Mouse (Mus musculus) hindbrain, postnatal 0 days (tissue): ENCODE results near the gene Mrpl49. TPM values are rescaled to one million over a fixed set of nuclear protein-coding genes. Genes with fewer than 3 reads are reported as not detected.
A peak's percentile ranks its signal among the peaks of the same experiment; 100 is the strongest.

ENCODE experiments used
- ATAC-seq: fragments of 200-750 bp; cut with Nextera tagmentation; 2 replicates; pipeline ENCODE4 v1.8.0; 2017; ENCODE audit warnings: mild to moderate bottlenecking, moderate TSS enrichment, moderate library complexity
- DNase-seq: peaks from one replicate; pipeline ENCODE4 v3.0.0-alpha.2; 2015; ENCODE audit warnings: low spot score
- H3K27ac ChIP-seq: fragments of 300-500 bp; sonication (generic); 2 replicates; pipeline ENCODE4 v1.5.1; 2014; ENCODE audit warnings: mild to moderate bottlenecking
- H3K27me3 ChIP-seq: fragments of 300-500 bp; sonication (generic); 2 replicates; pipeline ENCODE4 v1.6.1; 2014; ENCODE audit warnings: low read length, mixed read lengths; ENCODE audit not compliant: insufficient read depth
- H3K36me3 ChIP-seq: fragments of 300-500 bp; sonication (generic); 2 replicates; pipeline ENCODE4 v1.6.1; 2014; ENCODE audit warnings: low read length, mixed read lengths; ENCODE audit not compliant: insufficient read depth
- H3K4me1 ChIP-seq: fragments of 300-500 bp; sonication (generic); 2 replicates; pipeline ENCODE4 v1.6.1; 2014; ENCODE audit warnings: antibody characterized with exemption, low read length, mixed read lengths; ENCODE audit not compliant: insufficient read depth
- H3K4me2 ChIP-seq: fragments of 300-500 bp; sonication (generic); 2 replicates; pipeline ENCODE4 v1.6.1; 2014; ENCODE audit warnings: low read depth, mild to moderate bottlenecking, low read length, moderate library complexity, mixed read lengths
- H3K4me3 ChIP-seq: fragments of 300-500 bp; sonication (generic); 2 replicates; pipeline ENCODE4 v1.5.1; 2014; ENCODE audit warnings: low read length
- H3K9ac ChIP-seq: fragments of 300-500 bp; sonication (generic); replicated peaks from 2 replicates; pipeline ENCODE4 v1.6.1; 2014; ENCODE audit warnings: mild to moderate bottlenecking, low read length, moderate library complexity, mixed read lengths
- H3K9me3 ChIP-seq: fragments of 300-500 bp; sonication (generic); 2 replicates; pipeline ENCODE4 v1.6.1; 2016; ENCODE audit warnings: low read length, mixed read lengths
- CTCF ChIP-seq: IDR thresholded peaks from 2 replicates; pipeline ENCODE4 v1.5.1; 2016; ENCODE audit warnings: antibody characterized with exemption, control low read depth, low read depth
- WGBS: fragments of 180-500 bp; shearing (Covaris S2); extraction: QIAGEN DNeasy Blood & Tissue Kit; methylation state at CpG from one replicate; pipeline ENCODE4 v1.1.7; 2014; 5-methylcytosine and 5-hydroxymethylcytosine counted together
- polyA plus RNA-seq: library from polyadenylated mRNA; unstranded; fragments of >200 nt; fragmentation: Nextera tagmentation; extraction: Ambion mirVana; gene quantifications from 2 replicates; pipeline ENCODE4 v1.2.1, GENCODE M21; 2015
- total RNA-seq: library from RNA; depleted of rRNA; stranded (reverse); fragments of >200 nt; gene quantifications from 2 replicates; pipeline ENCODE4 v1.2.3, GENCODE M21; 2014

Mrpl49 gene
- total and polyA plus RNA-seq, 2 experiments from 2014 or later, result 34.4 to 52.4 TPM

GRCm38 (mm10) chr19:6061021-6061533 lies 3.5 kb upstream of the Mrpl49 start, which contains the start of gene Znhit2:
TSS of gene Znhit2 (plus strand) at chr19:6061192.
- no peaks in the 10 kb centered on the region for H3K9me3 ChIP-seq
- no peak; the same call in 1 of the 2 replicates for TF ChIP-seq CTCF
- H3K9ac ChIP-seq, result peak within 1 kb of the TSS; percentile 99
- peak within 1 kb of the TSS; percentile 57 for H3K4me3 ChIP-seq
- peaks cover 19% of the 10 kb centered on the region for H3K4me1 ChIP-seq
- peaks cover 4% of the 10 kb centered on the region; the same call in 1 of the 2 replicates for H3K36me3 ChIP-seq
- WGBS, result under 1% methylated on average over 57 of the region's 58 CpGs
- H3K27me3 ChIP-seq, result no peaks in the 10 kb centered on the region
- H3K27ac ChIP-seq, result peak within 1 kb of the TSS; percentile 88
- DNase-seq, result peak; percentile 97
- ATAC-seq, result peak; percentile 80
- H3K4me2 ChIP-seq, result peak within 1 kb of the TSS; percentile 100

- H3K27me3 ChIP-seq, result no peaks in the 10 kb centered on the region
- H3K9me3 ChIP-seq, result no peaks in the 10 kb centered on the region
- H3K27ac ChIP-seq, result no peak overlapping the region
- peaks cover 20% of the 10 kb centered on the region for H3K36me3 ChIP-seq
- TF ChIP-seq CTCF, result no peak
- ATAC-seq (no peak), DNase-seq (no peak)
- H3K4me1 ChIP-seq, result peaks cover 18% of the 10 kb centered on the region
- H3K4me3 ChIP-seq, result peak overlapping the region; percentile 88
- H3K9ac ChIP-seq, result peak overlapping the region; percentile 86; the same call in 1 of the 2 replicates
- WGBS, result 81% methylated on average over 5 of the region's 5 CpGs
- peak overlapping the region; percentile 86 for H3K4me2 ChIP-seq
Measured at GRCm38 (mm10) chr19:6058966-6059365, 1.4 kb upstream of the Mrpl49 start.

GRCm38 (mm10) chr19:6058513-6058912 lies 928 bp upstream of the Mrpl49 start:
- H3K36me3 ChIP-seq, result peaks cover 24% of the 10 kb centered on the region
- H3K4me1 ChIP-seq, result peaks cover 18% of the 10 kb centered on the region
- WGBS, result 40% methylated on average over 5 of the region's 5 CpGs
- ATAC-seq (no peak), DNase-seq (no peak)
- H3K9ac ChIP-seq, result peak overlapping the region; percentile 86
- peak overlapping the region; percentile 86 for H3K4me2 ChIP-seq
- peak overlapping the region; percentile 80; the same call in 1 of the 2 replicates for H3K27ac ChIP-seq
- peak overlapping the region; percentile 88 for H3K4me3 ChIP-seq
- H3K27me3 ChIP-seq, result no peaks in the 10 kb centered on the region
- H3K9me3 ChIP-seq, result no peaks in the 10 kb centered on the region
- TF ChIP-seq CTCF, result no peak

- H3K4me3 ChIP-seq, result peak overlapping the region; percentile 88
- H3K36me3 ChIP-seq, result peaks cover 41% of the 10 kb centered on the region
- no peaks in the 10 kb centered on the region for H3K9me3 ChIP-seq
- ATAC-seq (no peak), DNase-seq (no peak)
- TF ChIP-seq CTCF, result no peak
- peaks cover 11% of the 10 kb centered on the region for H3K4me1 ChIP-seq
- 60% methylated on average over 4 of the region's 4 CpGs for WGBS
- H3K4me2 ChIP-seq, result peak overlapping the region; percentile 86
- H3K27me3 ChIP-seq, result no peaks in the 10 kb centered on the region
- no peak overlapping the region for H3K27ac ChIP-seq
- H3K9ac ChIP-seq, result peak overlapping the region; percentile 86; the same call in 1 of the 2 replicates
Measured at GRCm38 (mm10) chr19:6056696-6057095, 889 bp downstream of the Mrpl49 start.

GRCm38 (mm10) chr19:6054296-6054695 lies 3.3 kb downstream of the Mrpl49 start:
- Histone ChIP-seq H3K36me3 (peaks cover 61% of the 10 kb centered on the region), H3K9me3 (no peaks in the 10 kb centered on the region), H3K4me1 (peaks cover 11% of the 10 kb centered on the region), H3K27me3 (no peaks in the 10 kb centered on the region), H3K4me2 (no peak overlapping the region), H3K9ac (no peak overlapping the region), H3K4me3 (no peak overlapping the region), H3K27ac (no peak overlapping the region)
- no peak for TF ChIP-seq CTCF
- no peak for ATAC-seq
- DNase-seq, result no peak
- WGBS, result 87% methylated on average over 5 of the region's 5 CpGs

- 81% methylated on average over 7 of the region's 7 CpGs for WGBS
- Histone ChIP-seq H3K36me3 (peaks cover 70% of the 10 kb centered on the region), H3K27me3 (no peaks in the 10 kb centered on the region), H3K9ac (no peak overlapping the region), H3K4me3 (no peak overlapping the region), H3K4me1 (peaks cover 12% of the 10 kb centered on the region), H3K27ac (no peak overlapping the region), H3K4me2 (no peak overlapping the region), H3K9me3 (no peaks in the 10 kb centered on the region)
- no peak for TF ChIP-seq CTCF
- DNase-seq, result no peak
- no peak for ATAC-seq
Measured at GRCm38 (mm10) chr19:6052516-6052915, 5.1 kb downstream of the Mrpl49 start.

GRCm38 (mm10) chr19:6048681-6049410 lies 8.7 kb downstream of the Mrpl49 start:
- ATAC-seq, result no peak
- WGBS, result 89% methylated on average over 11 of the region's 11 CpGs
- H3K4me2 ChIP-seq, result no peak overlapping the region
- H3K27ac ChIP-seq, result no peak overlapping the region
- H3K27me3 ChIP-seq, result no peaks in the 10 kb centered on the region
- DNase-seq, result no peak
- peaks cover 13% of the 10 kb centered on the region for H3K4me1 ChIP-seq
- H3K4me3 ChIP-seq, result no peak overlapping the region
- H3K9ac ChIP-seq, result no peak overlapping the region
- no peaks in the 10 kb centered on the region for H3K9me3 ChIP-seq
- H3K36me3 ChIP-seq, result peaks cover 53% of the 10 kb centered on the region
- TF ChIP-seq CTCF, result no peak
